Mouse (Mus musculus) liver, embryonic 13.5 days (tissue): Measurements from ENCODE around the gene Vps33b. TPM values are rescaled to one million over a fixed set of nuclear protein-coding genes. Genes with fewer than 3 reads are reported as not detected.
"Not testable (repeated sequence)": the region's sequence is repeated elsewhere in the genome, so short reads cannot be mapped to it uniquely, and the experiment has no call there.

ENCODE experiments used
- ATAC-seq: fragments of 200-750 bp; cut with Nextera tagmentation; 2 replicates; pipeline ENCODE4 v1.8.0; 2017; ENCODE audit warnings: low read depth, mild to moderate bottlenecking, moderate number of reproducible peaks, moderate library complexity
- DNase-seq: peaks from one replicate; pipeline ENCODE4 v3.0.0; 2022
- H3K27ac ChIP-seq: fragments of 300-500 bp; sonication (generic); 2 replicates; pipeline ENCODE4 v1.5.1; 2015; ENCODE audit warnings: moderate library complexity, mild to moderate bottlenecking, inconsistent platforms
- H3K27me3 ChIP-seq: fragments of 300-500 bp; sonication (generic); 2 replicates; pipeline ENCODE4 v1.6.1; 2015; ENCODE audit warnings: mild to moderate bottlenecking, inconsistent platforms
- H3K36me3 ChIP-seq: fragments of 300-500 bp; sonication (generic); 2 replicates; pipeline ENCODE4 v1.6.1; 2015; ENCODE audit warnings: mild to moderate bottlenecking, inconsistent platforms
- H3K4me1 ChIP-seq: fragments of 300-500 bp; sonication (generic); replicated peaks from 2 replicates; pipeline ENCODE4 v1.6.1; 2015; ENCODE audit warnings: inconsistent platforms
- H3K4me2 ChIP-seq: fragments of 300-500 bp; sonication (generic); 2 replicates; pipeline ENCODE4 v1.6.1; 2015; ENCODE audit warnings: inconsistent platforms, mild to moderate bottlenecking, moderate library complexity
- H3K4me3 ChIP-seq: fragments of 300-500 bp; sonication (generic); replicated peaks from 2 replicates; pipeline ENCODE4 v1.5.1; 2015; ENCODE audit warnings: mild to moderate bottlenecking, inconsistent platforms
- H3K9ac ChIP-seq: fragments of 300-500 bp; sonication (generic); 2 replicates; pipeline ENCODE4 v1.6.1; 2015; ENCODE audit warnings: mild to moderate bottlenecking, inconsistent platforms
- H3K9me3 ChIP-seq: fragments of 300-500 bp; sonication (generic); replicated peaks from 2 replicates; pipeline ENCODE4 v1.6.1; 2016; ENCODE audit warnings: inconsistent platforms
- WGBS: fragments of 180-500 bp; shearing (Covaris S2); methylation state at CpG from one replicate; pipeline ENCODE4 v1.1.7; 2015; ENCODE audit not compliant: insufficient replicate concordance; 5-methylcytosine and 5-hydroxymethylcytosine counted together
- polyA plus RNA-seq: library from polyadenylated mRNA; unstranded; fragments of >200 nt; fragmentation: Nextera tagmentation; extraction: Ambion mirVana; gene quantifications from 2 replicates; pipeline ENCODE4 v1.2.1, GENCODE M21; 2015

Vps33b gene
- polyA plus RNA-seq, 1 experiment from 2014 or later = 4.4 TPM

DNA sequence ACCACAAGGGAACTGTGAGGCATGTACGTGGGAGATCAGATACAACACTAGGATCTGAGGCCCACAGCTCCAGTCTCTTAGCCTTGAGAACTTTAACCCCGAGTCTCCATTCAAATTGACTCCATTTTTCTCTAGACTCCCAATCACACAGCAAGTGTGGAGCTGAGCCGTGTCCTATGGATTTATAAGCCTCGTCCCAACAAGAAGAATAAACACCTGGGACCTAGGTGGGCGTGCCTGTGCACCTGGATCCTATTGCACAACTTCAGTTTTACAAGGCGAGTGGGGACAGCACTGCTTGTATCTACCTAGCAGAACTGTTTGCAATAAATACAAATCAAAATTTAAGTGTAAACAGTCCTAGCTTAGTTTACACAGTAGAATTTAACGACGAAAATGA lies 53.9 kb downstream of the Vps33b start:
- peaks cover 53% of the 10 kb centered on the region for H3K36me3 ChIP-seq
- peak overlapping the region; percentile 75; the same call in 1 of the 2 replicates for H3K27ac ChIP-seq
- H3K4me1 ChIP-seq = peaks cover 27% of the 10 kb centered on the region
- peak overlapping the region; percentile 66 for H3K4me3 ChIP-seq
- DNase-seq (no peak), ATAC-seq (no peak)
- WGBS = 11% methylated on average over 8 of the region's 8 CpGs
- H3K9me3 ChIP-seq = no peaks in the 10 kb centered on the region
- H3K27me3 ChIP-seq = no peaks in the 10 kb centered on the region
- peak overlapping the region; percentile 77 for H3K9ac ChIP-seq
- peak overlapping the region; percentile 83 for H3K4me2 ChIP-seq

DNA sequence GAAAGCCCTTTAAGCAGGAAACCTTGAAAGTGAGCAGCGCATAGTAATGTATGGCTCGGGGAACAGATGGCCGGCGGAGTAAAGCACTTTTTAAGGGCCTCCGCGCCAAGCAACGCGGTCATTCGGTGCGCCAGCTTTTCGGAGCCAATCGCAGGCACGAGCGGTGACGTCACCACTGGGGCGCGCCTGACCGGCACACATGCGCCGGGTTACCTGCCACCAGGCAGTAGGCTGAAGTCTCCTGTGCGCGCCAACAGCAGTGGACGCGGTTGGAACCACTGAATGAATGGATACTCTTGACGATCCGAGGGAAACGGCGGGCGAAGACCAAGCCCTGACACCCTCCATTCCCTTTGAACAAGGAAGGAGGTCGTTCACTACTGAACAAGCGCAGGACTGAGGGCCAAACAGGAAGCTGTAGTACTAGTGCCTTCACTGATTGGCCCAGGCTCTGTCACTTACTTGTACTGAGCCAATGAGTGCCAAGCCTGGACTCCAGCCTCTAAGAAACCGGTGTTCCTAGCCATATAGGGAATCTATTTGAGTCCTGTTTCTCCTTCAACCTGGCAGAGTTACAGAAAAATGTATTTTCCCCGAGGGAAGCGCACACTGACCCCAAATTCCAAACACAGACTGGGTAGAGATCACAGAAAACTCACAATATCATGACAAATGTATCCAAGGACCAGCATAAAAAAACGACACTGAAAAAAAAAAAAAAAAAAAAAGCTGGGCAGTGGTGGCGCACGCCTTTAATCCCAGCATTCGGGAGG lies 54.8 kb downstream of the Vps33b start, which contains the start of gene Rccd1:
Gene Rccd1, minus strand, starts transcription at position 412 of the 773 bp plus-strand sequence.
- H3K9ac ChIP-seq = peak within 1 kb of the TSS; percentile 77
- H3K9me3 ChIP-seq = no peaks in the 10 kb centered on the region
- peak within 1 kb of the TSS; percentile 66 for H3K4me3 ChIP-seq
- H3K27me3 ChIP-seq = no peaks in the 10 kb centered on the region
- H3K36me3 ChIP-seq = peaks cover 55% of the 10 kb centered on the region
- ATAC-seq (peak; percentile 99), DNase-seq (peak; percentile 93)
- peak within 1 kb of the TSS; percentile 83 for H3K4me2 ChIP-seq
- peak within 1 kb of the TSS; percentile 75 for H3K27ac ChIP-seq
- under 1% methylated on average over 38 of the region's 38 CpGs for WGBS
- H3K4me1 ChIP-seq = peaks cover 27% of the 10 kb centered on the region

DNA sequence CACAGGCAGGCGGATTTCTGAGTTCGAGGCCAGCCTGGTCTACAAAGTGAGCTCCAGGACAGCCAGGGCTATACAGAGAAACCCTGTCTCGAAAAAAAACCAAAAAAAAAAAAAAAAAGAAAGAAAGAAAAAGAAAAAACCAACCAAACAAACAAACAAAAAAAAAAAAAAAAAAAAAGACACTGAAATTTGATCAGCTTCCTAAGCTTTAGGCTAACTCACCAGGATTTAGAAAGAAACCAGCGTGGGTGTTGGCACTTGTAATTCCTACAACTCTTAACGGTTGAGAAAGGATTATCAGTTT lies 55.3 kb downstream of the Vps33b start:
- WGBS = 39% methylated on average over 4 of the region's 5 CpGs
- ATAC-seq, H3K27me3 ChIP-seq, H3K9me3 ChIP-seq, DNase-seq: not testable (repeated sequence)
- Histone ChIP-seq H3K9ac (peak overlapping the region; percentile 59; the same call in 1 of the 2 replicates), H3K27ac (peak overlapping the region; percentile 69; the same call in 1 of the 2 replicates), H3K4me2 (peak overlapping the region; percentile 83), H3K36me3 (peaks cover 56% of the 10 kb centered on the region), H3K4me1 (peaks cover 27% of the 10 kb centered on the region), H3K4me3 (peak overlapping the region; percentile 66)

DNA sequence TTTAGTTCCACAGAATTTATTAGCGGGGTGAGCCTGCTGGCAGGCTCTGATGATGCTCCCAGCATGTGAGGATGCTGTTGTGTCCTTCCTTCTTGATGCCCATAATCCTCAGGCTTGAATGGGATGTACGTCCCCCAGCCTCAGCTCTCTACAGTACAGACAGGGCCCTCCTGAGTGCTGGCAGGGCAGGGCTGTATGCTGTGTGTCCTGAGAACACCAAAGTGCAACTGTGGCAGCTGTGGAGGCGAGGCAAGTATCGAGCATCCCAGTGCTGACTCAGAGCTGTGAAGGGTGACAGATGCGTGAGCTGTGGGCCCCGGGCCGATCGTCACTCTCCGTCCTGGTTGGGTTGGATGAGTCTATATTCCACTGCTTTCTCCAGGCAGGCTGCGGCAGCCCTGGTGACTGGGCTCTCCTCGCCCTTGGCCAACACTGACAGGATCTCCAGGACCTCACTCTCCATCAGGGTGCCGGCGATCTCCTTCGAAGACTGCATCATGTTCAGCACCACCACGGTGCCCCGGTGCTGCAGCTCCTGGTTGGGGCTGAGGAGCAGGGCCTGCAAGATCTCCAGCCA lies 55.9 kb downstream of the Vps33b start:
- ATAC-seq (no peak), DNase-seq (no peak)
- no peak overlapping the region for H3K9ac ChIP-seq
- no peak overlapping the region for H3K4me3 ChIP-seq
- peaks cover 27% of the 10 kb centered on the region for H3K4me1 ChIP-seq
- WGBS = 86% methylated on average over 16 of the region's 16 CpGs
- H3K9me3 ChIP-seq = no peaks in the 10 kb centered on the region
- H3K27me3 ChIP-seq = no peaks in the 10 kb centered on the region
- H3K36me3 ChIP-seq = peaks cover 56% of the 10 kb centered on the region
- peak overlapping the region; percentile 11; the same call in 1 of the 2 replicates for H3K27ac ChIP-seq
- peak overlapping the region; percentile 83; the same call in 1 of the 2 replicates for H3K4me2 ChIP-seq

DNA sequence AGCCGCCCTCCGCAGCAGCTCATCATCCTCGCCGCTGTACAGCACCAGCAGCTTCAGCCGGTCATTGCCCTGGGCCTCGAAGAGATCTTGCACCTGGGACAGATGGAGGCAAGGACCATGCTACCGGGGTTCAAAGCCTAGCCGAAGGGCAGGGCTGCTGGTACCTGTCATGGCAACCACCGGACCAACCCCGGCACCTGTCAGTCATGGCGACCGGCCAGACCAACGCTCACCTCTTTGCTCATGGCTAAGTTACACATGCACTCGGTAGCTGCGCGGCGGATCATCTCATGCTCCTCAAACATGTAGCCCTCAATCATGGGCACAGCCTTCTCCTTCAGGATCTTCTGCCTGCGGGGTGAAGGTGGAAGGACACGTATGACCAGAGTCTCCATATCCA lies 56.6 kb downstream of the Vps33b start:
- Histone ChIP-seq H3K27me3 (no peaks in the 10 kb centered on the region), H3K27ac (no peak overlapping the region), H3K9me3 (no peaks in the 10 kb centered on the region), H3K9ac (no peak overlapping the region), H3K4me3 (no peak overlapping the region), H3K4me1 (peaks cover 27% of the 10 kb centered on the region), H3K36me3 (peaks cover 57% of the 10 kb centered on the region), H3K4me2 (no peak overlapping the region)
- 89% methylated on average over 19 of the region's 19 CpGs for WGBS
- DNase-seq (no peak), ATAC-seq (no peak)

DNA sequence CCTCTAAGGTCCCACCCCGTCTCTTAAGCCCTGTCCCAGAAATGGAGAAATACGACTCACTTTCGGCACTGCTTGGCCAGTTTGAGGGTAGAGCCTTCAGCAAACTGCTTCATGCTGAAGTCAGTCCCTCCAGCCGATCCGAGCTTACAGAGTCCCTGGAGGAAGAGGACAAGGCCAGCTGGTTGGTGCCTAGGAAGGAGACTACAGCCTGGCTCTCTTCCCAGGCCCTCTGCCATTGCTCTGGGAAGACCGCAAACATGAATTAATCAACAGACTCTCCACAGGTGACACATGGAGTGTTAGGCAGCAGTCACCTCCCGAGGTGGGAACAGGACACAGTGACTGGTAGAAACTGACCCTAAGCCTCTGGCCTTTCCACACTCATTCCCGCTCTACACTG lies 60.8 kb downstream of the Vps33b start:
- no peak overlapping the region for H3K4me3 ChIP-seq
- peaks cover 1% of the 10 kb centered on the region for H3K4me1 ChIP-seq
- H3K27ac ChIP-seq = no peak overlapping the region
- peaks cover 95% of the 10 kb centered on the region for H3K36me3 ChIP-seq
- no peaks in the 10 kb centered on the region for H3K27me3 ChIP-seq
- ATAC-seq (no peak), DNase-seq (no peak)
- H3K9me3 ChIP-seq = 0 out of 2 replicates have a peak, but pooled peaks cover 5% of the 10 kb centered on the region
- H3K4me2 ChIP-seq = no peak overlapping the region
- 85% methylated on average over 8 of the region's 8 CpGs for whole genome bisulfite sequencing
- no peak overlapping the region for H3K9ac ChIP-seq

DNA sequence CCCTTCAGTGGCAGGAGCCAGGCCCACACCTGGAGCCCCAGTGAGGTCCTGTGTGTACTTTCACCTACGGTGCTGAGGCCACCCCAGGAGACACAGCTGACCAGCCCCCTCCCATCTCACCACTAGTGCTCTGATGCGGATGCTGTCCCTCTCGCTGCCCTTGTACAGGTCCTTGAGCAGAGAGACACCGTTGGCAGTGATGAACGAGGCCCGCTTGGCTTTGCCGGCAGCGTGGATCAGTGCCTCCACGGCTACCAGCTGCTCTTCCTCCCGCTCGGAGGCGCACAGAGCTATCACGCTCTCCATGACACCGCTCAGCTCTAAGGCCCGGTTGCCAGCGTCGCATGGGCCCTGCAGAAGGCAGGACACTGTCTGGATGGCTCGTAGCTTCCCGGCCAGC lies 62.0 kb downstream of the Vps33b start:
- no peak for DNase-seq
- no peak overlapping the region for H3K4me3 ChIP-seq
- WGBS = 91% methylated on average over 19 of the region's 19 CpGs
- no peak for ATAC-seq
- H3K27me3 ChIP-seq = no peaks in the 10 kb centered on the region
- peaks cover 94% of the 10 kb centered on the region for H3K36me3 ChIP-seq
- no peak overlapping the region for H3K27ac ChIP-seq
- H3K4me1 ChIP-seq = no peaks in the 10 kb centered on the region
- no peak overlapping the region for H3K4me2 ChIP-seq
- H3K9me3 ChIP-seq = 0 out of 2 replicates have a peak, but pooled peaks cover 5% of the 10 kb centered on the region
- H3K9ac ChIP-seq = no peak overlapping the region

DNA sequence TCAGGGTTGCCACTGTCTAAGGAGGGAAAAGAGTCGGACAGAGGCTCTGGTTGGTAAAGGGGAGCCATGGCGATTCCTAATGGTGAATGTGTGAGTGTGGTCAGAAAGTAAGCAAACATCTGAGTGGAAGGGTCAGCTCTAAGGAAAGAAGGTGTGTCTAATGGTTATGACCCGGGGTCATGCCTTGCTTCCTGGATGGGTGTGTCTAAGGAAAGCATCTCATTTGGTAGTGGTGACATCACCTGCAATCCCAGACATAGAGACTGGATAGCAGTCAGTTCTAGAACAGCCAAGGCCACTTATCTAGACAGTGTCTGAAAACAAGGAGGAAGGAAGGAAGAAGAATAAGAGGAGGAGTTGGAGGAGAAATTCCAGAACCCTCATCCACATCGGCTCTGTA lies 65.4 kb downstream of the Vps33b start:
- Histone ChIP-seq H3K27ac (no peak overlapping the region), H3K4me2 (no peak overlapping the region), H3K9ac (no peak overlapping the region), H3K9me3 (0 out of 2 replicates have a peak, but pooled peaks cover 5% of the 10 kb centered on the region), H3K4me3 (no peak overlapping the region), H3K36me3 (peaks cover 73% of the 10 kb centered on the region), H3K4me1 (peaks cover 17% of the 10 kb centered on the region), H3K27me3 (no peaks in the 10 kb centered on the region)
- 79% methylated on average over 4 of the region's 4 CpGs for WGBS
- no peak for ATAC-seq
- DNase-seq = no peak

DNA sequence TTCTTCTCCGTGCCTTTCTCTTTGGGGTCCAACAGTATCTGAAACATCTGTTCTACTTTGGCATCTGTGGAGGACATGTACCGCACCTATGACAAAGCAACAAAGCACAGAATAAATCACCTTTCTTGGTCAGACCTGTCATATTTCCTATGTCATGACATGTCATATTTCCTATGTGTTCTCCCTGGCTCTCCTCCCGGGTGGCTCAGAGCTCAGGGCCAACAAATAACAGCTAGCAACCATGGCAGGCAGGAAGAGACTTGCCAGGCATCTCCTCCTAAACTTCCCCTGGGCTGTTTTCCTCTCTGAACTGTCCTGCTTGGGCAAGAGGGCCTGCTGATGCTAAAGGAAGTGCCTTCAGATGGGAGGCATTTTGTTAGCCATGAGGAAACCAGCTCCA lies 67.5 kb downstream of the Vps33b start:
- Histone ChIP-seq H3K9me3 (0 out of 2 replicates have a peak, but pooled peaks cover 5% of the 10 kb centered on the region), H3K4me2 (no peak overlapping the region), H3K27ac (no peak overlapping the region), H3K4me3 (no peak overlapping the region), H3K4me1 (peaks cover 33% of the 10 kb centered on the region), H3K9ac (no peak overlapping the region), H3K27me3 (no peaks in the 10 kb centered on the region), H3K36me3 (peaks cover 52% of the 10 kb centered on the region)
- WGBS = 80% methylated on average over 3 of the region's 3 CpGs
- ATAC-seq (no peak), DNase-seq (no peak)

DNA sequence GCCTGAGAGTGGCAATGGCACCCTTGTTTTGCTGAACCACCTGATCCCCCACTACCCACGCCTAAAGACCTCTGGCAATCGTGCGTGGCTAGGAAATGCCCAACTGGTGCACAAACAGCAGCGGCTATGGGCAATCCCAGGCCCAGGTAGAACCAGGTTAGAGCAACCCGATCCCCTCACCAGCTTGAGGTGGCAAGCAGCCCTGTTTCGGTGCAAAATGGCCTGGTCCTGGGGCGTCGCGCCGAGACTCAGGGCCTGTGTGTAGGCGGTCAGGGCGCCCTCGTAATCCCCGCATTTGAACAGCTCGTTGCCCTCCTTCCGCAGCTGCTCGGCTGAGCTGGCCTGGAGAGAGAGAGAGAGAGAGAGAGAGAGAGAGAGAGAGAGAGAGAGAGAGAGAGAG lies 69.9 kb downstream of the Vps33b start:
- no peaks in the 10 kb centered on the region for H3K9me3 ChIP-seq
- ATAC-seq = no peak
- peak; percentile 29 for DNase-seq
- peak overlapping the region; percentile 55 for H3K27ac ChIP-seq
- 15% methylated on average over 17 of the region's 17 CpGs for WGBS
- H3K9ac ChIP-seq = peak overlapping the region; percentile 80
- H3K4me1 ChIP-seq = peaks cover 51% of the 10 kb centered on the region
- peaks cover 30% of the 10 kb centered on the region for H3K36me3 ChIP-seq
- peak overlapping the region; percentile 72 for H3K4me3 ChIP-seq
- H3K4me2 ChIP-seq = peak overlapping the region; percentile 87
- H3K27me3 ChIP-seq = no peaks in the 10 kb centered on the region

DNA sequence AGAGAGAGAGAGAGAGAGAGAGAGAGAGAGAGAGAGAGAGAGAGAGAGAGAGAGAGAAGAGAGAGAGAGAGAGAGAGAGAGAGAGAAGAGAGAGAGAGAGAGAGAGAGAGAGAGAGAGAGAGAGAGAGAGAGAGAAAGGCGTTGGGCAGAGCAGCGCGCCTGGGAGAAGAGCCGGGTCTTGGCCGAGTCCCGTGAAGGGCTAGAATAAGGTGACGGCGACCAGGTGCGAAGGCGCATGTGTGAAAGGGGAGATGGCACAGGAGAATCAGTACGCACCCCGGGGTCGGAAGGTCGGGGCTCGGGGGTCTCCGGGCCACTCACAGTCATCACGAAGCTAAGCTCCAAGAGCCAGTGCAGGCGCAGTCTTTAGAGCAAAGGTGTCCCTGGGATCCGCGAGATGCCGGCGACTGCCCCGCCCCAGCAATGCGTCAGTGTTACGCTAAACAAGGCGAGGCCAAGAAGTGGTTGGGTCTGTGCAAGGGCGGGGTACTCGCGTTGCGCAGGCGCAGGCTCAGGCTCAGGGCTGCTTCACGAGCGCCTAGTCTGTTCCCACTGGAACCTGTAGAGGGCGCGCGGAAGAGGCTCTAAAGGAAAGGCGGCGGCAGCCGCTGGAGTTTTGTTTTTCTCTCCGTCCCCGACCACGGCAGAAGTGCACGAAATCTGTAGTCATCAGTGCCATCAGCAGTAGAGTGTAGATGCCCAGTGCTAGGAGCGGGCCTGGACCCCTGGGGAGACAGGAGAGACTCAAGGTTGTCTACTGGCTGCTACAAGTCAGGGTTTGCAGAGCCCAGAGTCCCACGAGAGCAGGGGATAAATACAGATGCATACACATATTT lies 70.6 kb downstream of the Vps33b start:
- Histone ChIP-seq H3K36me3 (peaks cover 23% of the 10 kb centered on the region), H3K9ac (peak overlapping the region; percentile 80), H3K27ac (peak overlapping the region; percentile 88), H3K9me3 (no peaks in the 10 kb centered on the region), H3K4me3 (peak overlapping the region; percentile 72), H3K4me1 (peaks cover 51% of the 10 kb centered on the region), H3K4me2 (peak overlapping the region; percentile 87), H3K27me3 (no peaks in the 10 kb centered on the region)
- DNase-seq (peak; percentile 98), ATAC-seq (peak; percentile 99)
- WGBS = under 1% methylated on average over 45 of the region's 45 CpGs
